Mouse (Mus musculus): ENCODE data around the gene Nacc1. TPM values are rescaled to one million over a fixed set of nuclear protein-coding genes. Genes with fewer than 3 reads are reported as not detected.

Nacc1 gene
- total RNA-seq, 2 experiments from 2014 or later, result 18.7 to 24.3 TPM

- Histone ChIP-seq H3K27ac (no peak overlapping the region), H3K4me3 (no peak overlapping the region)
- peak; percentile 6; the same call in 1 of the 2 replicates for TF ChIP-seq CTCF (IDR thresholded peaks at IDR 0.05)
- no peak for DNase-seq
- intact Hi-C loops (cut with DNase I), result no loop called here
Observed at GRCm38 (mm10) chr8:84621102-84621625, 66.5 kb downstream of the Nacc1 start.

Other genes with a start within 250 kb of the Nacc1 start
- gene Ier2, start 25.0 kb downstream of the Nacc1 start, total RNA-seq (2021), result 1 to 10 TPM; 5.9 to 6.5 TPM
- gene Trmt1, start 1.6 kb downstream of the Nacc1 start, total RNA-seq (2021), result 10 to 100 TPM; 45.6 to 57.5 TPM
- gene Lyl1, start 13.6 kb upstream of the Nacc1 start, total RNA-seq (2021), result 1 to 10 TPM; 1.1 to 1.3 TPM
- gene G430095P16Rik, start 35.1 kb upstream of the Nacc1 start, total RNA-seq (2021), result under 1 TPM; 0.36 to 0.78 TPM
- 100 to 1,000 TPM; 465 to 558 TPM for gene Nfix, start 112.5 kb upstream of the Nacc1 start, total RNA-seq (2021)
- gene Dand5, start 135.0 kb upstream of the Nacc1 start, total RNA-seq (2021), result 10 to 100 TPM; 10.2 to 14.3 TPM
- gene Gadd45gip1, start 143.7 kb upstream of the Nacc1 start, total RNA-seq (2021), result 10 to 100 TPM; 16.2 to 30.4 TPM
- gene Rad23a, start 152.8 kb upstream of the Nacc1 start, total RNA-seq (2021), result 100 to 1,000 TPM; 159 to 172 TPM
- 100 to 1,000 TPM; 149 to 205 TPM for gene Calr, start 159.1 kb upstream of the Nacc1 start, total RNA-seq (2021)
- 10 to 100 TPM; 23.8 to 24.9 TPM for gene Farsa, start 169.1 kb upstream of the Nacc1 start, total RNA-seq (2021)
- gene Syce2, start 184.2 kb upstream of the Nacc1 start, total RNA-seq (2021), result 1 to 10 TPM; 1.2 to 1.8 TPM
- gene Gcdh, start 206.1 kb upstream of the Nacc1 start, total RNA-seq (2021), result 10 to 100 TPM; 33.9 to 51.1 TPM
- gene Klf1, start 214.1 kb upstream of the Nacc1 start, total RNA-seq (2021), result not detected
- 1 to 10 TPM; 4.0 to 8.4 TPM for gene Dnase2a, start 220.7 kb upstream of the Nacc1 start, total RNA-seq (2021)
- gene Mast1, start 249.5 kb upstream of the Nacc1 start, total RNA-seq (2021), result under 1 TPM in 1 of 2 experiments, not detected in 1; 0.17 TPM

All from gastrocnemius, adult 2 months (tissue).